Mouse (Mus musculus) forebrain, embryonic 10.5 days (tissue): ENCODE measurements at regions not wholly inside any gene's neighbourhood (a gene's known extent, or its start where the extent isn't known, plus 50 kb on each side); places are given as distances from the start of the nearest gene placed in this dataset. TPM values are rescaled to one million over a fixed set of nuclear protein-coding genes. Genes with fewer than 3 reads are reported as not detected.

ENCODE experiments used
- DNase-seq: peaks from one replicate; pipeline ENCODE4 v3.0.0-alpha.2; 2017; ENCODE audit warnings: low spot score; ENCODE audit errors: extremely low spot score
- H3K27ac ChIP-seq: fragments of 300-500 bp; sonication (generic); 2 replicates; pipeline ENCODE4 v1.5.1; 2016; ENCODE audit warnings: mild to moderate bottlenecking
- H3K27me3 ChIP-seq: fragments of 300-500 bp; sonication (generic); 2 replicates; pipeline ENCODE4 v1.6.1; 2016; ENCODE audit warnings: mild to moderate bottlenecking; ENCODE audit not compliant: poor library complexity, severe bottlenecking
- H3K36me3 ChIP-seq: fragments of 300-500 bp; sonication (generic); replicated peaks from 2 replicates; pipeline ENCODE4 v1.6.1; 2016; ENCODE audit warnings: mild to moderate bottlenecking, moderate library complexity
- H3K4me1 ChIP-seq: fragments of 300-500 bp; sonication (generic); 2 replicates; pipeline ENCODE4 v1.6.1; 2016
- H3K4me3 ChIP-seq: fragments of 300-500 bp; sonication (generic); 2 replicates; pipeline ENCODE4 v1.5.1; 2016; ENCODE audit warnings: mild to moderate bottlenecking, moderate library complexity
- H3K9me3 ChIP-seq: fragments of 300-500 bp; sonication (generic); 2 replicates; pipeline ENCODE4 v1.6.1; 2016; ENCODE audit warnings: mild to moderate bottlenecking, moderate library complexity
- WGBS: fragments of 180-500 bp; shearing (Covaris S2); methylation state at CpG from one replicate; pipeline ENCODE4 v1.1.7; 2016; 5-methylcytosine and 5-hydroxymethylcytosine counted together
- microRNA-seq: library from miRNA; unstranded; fragments of <30 nt; microRNA quantifications from one replicate; pipeline ENCODE4, GENCODE M21; 2017

DNA sequence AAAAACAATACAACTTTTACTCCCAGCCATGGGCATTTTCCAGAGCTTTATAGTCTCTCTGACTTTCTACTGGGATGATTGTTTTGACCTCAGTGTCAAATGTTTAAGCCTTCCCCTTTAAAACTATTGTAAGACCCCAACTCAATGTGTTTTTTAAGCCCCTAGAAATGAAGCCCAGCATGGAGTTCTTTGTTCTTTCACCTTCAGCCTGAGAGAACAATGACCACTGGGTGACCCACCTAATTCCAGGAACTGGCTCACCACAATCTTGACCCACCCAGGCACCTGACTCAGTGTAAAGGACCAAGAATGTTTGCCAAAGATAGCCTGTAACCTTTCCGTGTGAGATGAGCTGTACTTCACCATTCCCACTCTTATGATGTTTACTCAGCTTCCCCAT lies 121.9 kb upstream of the Slc39a10 start:
- 86% methylated on average over 1 of the region's 1 CpGs for WGBS

DNA sequence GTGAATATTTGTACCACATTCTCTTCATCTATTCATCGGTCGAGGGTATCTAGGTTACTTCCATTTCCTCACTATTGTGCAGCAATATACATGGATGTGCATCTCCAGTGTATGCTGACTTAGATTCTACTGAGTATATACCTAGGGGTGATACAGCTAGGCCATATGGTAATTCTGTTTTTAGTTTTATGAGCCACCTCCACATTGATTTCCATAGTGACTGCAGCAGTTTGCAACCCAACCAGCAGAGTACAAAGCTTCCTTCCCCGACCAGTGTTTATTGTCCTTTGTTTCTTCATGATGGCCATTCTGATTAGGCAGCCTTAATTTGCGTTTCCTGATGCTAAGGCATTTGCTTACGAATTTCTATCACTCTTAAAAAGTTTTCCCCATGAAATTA lies 111.1 kb upstream of the Slc39a10 start:
- WGBS = 87% methylated on average over 5 of the region's 5 CpGs
- Histone ChIP-seq H3K27ac (no peak overlapping the region), H3K4me3 (no peak overlapping the region), H3K4me1 (peaks cover 12% of the 10 kb centered on the region), H3K36me3 (no peaks in the 10 kb centered on the region), H3K27me3 (no peaks in the 10 kb centered on the region), H3K9me3 (no peaks in the 10 kb centered on the region)
- no peak for DNase-seq

More for the DNA sequence above, 121.9 kb upstream of the Slc39a10 start:
- 0 out of 2 replicates have a peak, but pooled peaks cover 3% of the 10 kb centered on the region for H3K9me3 ChIP-seq
- no peak overlapping the region for H3K4me3 ChIP-seq
- no peak for DNase-seq
- H3K36me3 ChIP-seq = no peaks in the 10 kb centered on the region
- H3K27me3 ChIP-seq = no peaks in the 10 kb centered on the region
- peaks cover 4% of the 10 kb centered on the region; the same call in 1 of the 2 replicates for H3K4me1 ChIP-seq
- no peak overlapping the region for H3K27ac ChIP-seq

DNA sequence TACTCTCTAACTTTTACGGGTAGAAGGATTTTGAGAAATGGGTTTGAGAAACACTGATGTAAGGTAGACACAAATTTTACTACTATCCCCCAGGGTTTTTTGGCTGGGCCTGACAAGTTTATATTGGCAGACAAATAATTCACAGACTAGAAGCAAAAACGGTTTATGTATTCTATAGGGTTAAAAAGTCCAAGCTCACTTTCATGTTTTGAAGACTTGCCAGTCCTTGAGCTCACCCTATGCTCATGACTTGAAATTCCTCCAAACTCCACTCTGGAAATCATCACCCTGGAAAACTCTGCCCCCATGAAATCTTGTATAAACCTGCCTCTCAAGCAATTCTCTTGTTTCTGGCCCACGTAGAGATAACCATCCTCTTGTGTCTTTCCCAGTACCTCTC lies 106.7 kb upstream of the Slc39a10 start:
- WGBS = 87% methylated on average over 3 of the region's 3 CpGs
- H3K4me1 ChIP-seq = no peaks in the 10 kb centered on the region
- no peaks in the 10 kb centered on the region for H3K36me3 ChIP-seq
- no peaks in the 10 kb centered on the region for H3K27me3 ChIP-seq
- no peak overlapping the region for H3K27ac ChIP-seq
- no peak overlapping the region for H3K4me3 ChIP-seq
- DNase-seq = no peak
- peaks cover 4% of the 10 kb centered on the region; the same call in 1 of the 2 replicates for H3K9me3 ChIP-seq

DNA sequence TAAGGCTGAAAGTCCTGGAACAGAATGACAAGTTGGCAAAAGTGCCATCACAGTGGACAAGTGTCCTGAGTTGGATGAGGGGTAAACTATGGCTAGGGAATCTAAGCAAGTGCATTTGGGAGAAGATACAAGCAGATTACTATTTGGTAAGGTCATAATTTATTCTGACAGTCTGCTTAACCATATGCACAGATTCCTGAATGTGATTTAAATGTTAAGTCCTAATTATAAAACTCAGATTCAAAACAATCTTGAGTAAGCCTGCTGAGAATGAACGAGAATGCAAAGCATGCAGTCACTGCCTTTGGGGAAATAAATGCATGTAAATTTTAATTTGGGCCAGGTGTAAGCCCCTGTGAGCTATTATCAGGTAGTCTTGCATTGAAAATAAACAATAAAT lies 93.3 kb upstream of the Slc39a10 start:
- H3K4me3 ChIP-seq = no peak overlapping the region
- WGBS = 74% methylated on average over 1 of the region's 1 CpGs
- no peak overlapping the region for H3K27ac ChIP-seq
- no peaks in the 10 kb centered on the region for H3K36me3 ChIP-seq
- H3K4me1 ChIP-seq = no peaks in the 10 kb centered on the region
- H3K27me3 ChIP-seq = no peaks in the 10 kb centered on the region
- no peaks in the 10 kb centered on the region for H3K9me3 ChIP-seq
- DNase-seq = no peak

DNA sequence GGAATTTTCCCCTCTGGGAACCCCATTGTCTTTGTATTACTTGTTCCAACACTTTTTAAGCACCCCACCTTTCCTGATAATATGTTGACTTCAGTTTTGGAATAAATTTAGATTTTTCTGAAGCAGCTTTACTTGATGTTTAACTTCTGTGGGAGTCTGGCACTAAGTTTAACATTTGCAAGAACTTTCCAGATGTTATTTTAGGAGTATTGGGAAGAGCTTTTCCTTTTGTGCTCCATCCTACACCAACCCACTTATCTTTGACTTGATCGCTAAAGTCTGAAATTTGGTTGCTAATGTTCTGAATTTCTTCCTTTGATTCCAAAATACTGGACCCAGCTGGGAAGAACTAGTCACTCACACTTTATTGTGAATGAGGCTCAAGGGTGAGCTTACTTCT lies 90.4 kb upstream of the Slc39a10 start:
- H3K27me3 ChIP-seq = no peaks in the 10 kb centered on the region
- no peaks in the 10 kb centered on the region for H3K4me1 ChIP-seq
- H3K27ac ChIP-seq = no peak overlapping the region
- H3K4me3 ChIP-seq = no peak overlapping the region
- 98% methylated on average over 1 of the region's 1 CpGs for WGBS
- no peaks in the 10 kb centered on the region for H3K36me3 ChIP-seq
- no peak for DNase-seq
- H3K9me3 ChIP-seq = peaks cover 17% of the 10 kb centered on the region

DNA sequence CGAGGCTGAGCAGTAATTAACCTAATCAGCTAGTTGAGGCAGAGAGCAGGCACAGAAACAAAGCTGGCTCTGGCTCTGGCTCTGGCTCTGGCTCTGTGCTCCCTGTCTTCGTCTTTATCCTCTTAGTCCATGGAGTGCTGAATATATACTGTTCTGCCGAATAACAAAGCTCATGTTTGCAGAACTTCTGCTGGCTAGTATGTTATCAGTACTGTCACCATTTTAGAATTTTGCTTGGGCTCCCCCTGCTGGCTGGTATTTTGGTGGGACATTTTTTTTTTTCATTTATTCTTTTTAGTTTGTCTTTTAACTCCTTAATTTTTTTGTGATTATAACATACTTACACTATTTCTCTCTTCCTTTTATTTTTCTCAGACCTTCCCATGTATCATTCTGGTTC lies 77.8 kb upstream of the Slc39a10 start:
- Histone ChIP-seq H3K27ac (no peak overlapping the region), H3K27me3 (no peaks in the 10 kb centered on the region), H3K4me3 (no peak overlapping the region), H3K36me3 (no peaks in the 10 kb centered on the region), H3K9me3 (no peaks in the 10 kb centered on the region), H3K4me1 (0 out of 2 replicates have a peak, but pooled peaks cover 2% of the 10 kb centered on the region)
- 71% methylated on average over 3 of the region's 3 CpGs for WGBS
- no peak for DNase-seq

DNA sequence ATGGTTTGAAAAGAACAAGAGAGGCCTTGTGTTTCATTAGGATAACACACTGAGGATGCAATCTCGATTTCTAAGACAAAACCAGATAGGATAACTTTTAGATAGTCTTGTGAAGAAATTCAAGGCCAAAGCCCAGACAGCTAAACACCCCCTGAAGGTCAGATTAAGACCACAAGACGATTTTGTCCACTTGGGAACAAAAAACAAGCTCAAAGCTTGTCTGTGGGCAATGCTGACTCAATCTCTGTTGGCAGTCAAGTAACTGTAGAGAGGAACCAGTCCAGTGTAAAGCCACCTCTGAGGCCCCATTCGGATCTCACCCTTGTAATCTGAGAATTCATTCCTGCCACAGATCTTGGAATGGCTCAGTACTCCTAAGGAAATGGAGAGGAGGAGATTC lies 75.7 kb upstream of the Slc39a10 start:
- no peaks in the 10 kb centered on the region for H3K27me3 ChIP-seq
- H3K36me3 ChIP-seq = no peaks in the 10 kb centered on the region
- DNase-seq = no peak
- 74% methylated on average over 3 of the region's 3 CpGs for WGBS
- H3K4me3 ChIP-seq = no peak overlapping the region
- H3K9me3 ChIP-seq = no peaks in the 10 kb centered on the region
- H3K27ac ChIP-seq = no peak overlapping the region
- H3K4me1 ChIP-seq = 0 out of 2 replicates have a peak, but pooled peaks cover 2% of the 10 kb centered on the region

DNA sequence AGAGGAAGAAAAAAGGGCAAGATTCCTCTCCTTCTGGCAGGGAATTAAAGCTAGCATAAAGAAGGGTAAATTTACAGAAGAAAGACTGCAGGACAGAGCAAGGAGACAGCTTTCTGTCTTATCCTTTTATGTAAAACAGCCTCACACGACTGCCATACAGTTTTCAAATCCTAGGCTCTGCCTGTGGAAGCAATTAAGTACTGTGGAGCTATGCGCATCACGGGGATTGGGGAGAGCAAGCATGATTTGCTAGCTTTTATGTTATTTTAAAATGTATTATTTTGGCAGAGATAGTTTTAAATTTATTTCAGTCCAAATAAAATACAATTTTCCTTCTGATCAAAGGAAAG lies 74.2 kb upstream of the Slc39a10 start:
- Histone ChIP-seq H3K4me1 (0 out of 2 replicates have a peak, but pooled peaks cover 2% of the 10 kb centered on the region), H3K27ac (no peak overlapping the region), H3K36me3 (no peaks in the 10 kb centered on the region), H3K27me3 (no peaks in the 10 kb centered on the region), H3K9me3 (no peaks in the 10 kb centered on the region), H3K4me3 (no peak overlapping the region)
- 65% methylated on average over 3 of the region's 3 CpGs for WGBS
- no peak for DNase-seq

DNA sequence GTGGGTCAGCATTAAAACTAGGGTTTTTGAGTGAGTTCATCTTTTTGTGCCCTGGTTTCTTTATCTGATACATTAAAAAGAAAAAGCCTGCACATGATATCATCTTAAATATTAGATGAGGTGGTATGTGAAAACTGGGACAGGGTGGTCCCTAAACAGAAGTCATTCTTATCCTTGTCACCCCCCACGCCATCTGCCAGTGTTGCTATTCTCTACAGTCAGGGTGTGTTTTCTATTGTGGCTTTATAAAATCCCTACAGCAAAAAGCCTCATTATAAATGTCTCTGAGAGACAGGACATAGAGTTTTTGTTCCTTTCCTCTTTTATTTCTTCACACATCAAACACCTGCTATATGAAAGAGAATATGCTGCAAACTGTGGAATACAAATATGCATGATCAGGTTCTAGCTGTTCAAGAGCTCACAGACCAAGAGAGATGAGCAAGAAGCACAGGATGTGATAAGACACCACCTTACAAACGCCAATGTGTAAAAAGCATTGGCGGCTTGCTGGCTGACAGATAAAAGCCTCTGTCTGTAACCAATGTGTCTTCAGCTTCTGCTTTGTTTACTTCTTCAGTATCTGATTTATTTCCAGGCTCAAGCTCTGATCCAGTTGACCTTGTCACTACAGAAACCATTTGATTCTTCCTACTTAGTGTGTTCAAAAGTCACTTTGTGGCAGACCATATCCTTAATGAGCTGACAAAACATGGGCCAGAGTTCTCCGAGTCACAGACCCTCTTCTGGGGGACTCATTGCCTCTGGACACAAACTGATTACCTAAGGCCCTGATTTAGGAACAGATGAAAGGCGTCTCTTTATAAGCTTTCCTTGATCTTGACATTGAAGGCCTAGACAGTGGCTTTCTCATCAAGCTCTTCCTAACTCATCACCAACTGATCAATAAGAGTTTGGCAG lies 73.6 kb upstream of the Slc39a10 start:
- H3K4me1 ChIP-seq = 0 out of 2 replicates have a peak, but pooled peaks cover 2% of the 10 kb centered on the region
- H3K27ac ChIP-seq = no peak overlapping the region
- no peaks in the 10 kb centered on the region for H3K36me3 ChIP-seq
- H3K4me3 ChIP-seq = no peak overlapping the region
- no peaks in the 10 kb centered on the region for H3K9me3 ChIP-seq
- no peak for DNase-seq
- no peaks in the 10 kb centered on the region for H3K27me3 ChIP-seq
- 74% methylated on average over 5 of the region's 5 CpGs for WGBS

DNA sequence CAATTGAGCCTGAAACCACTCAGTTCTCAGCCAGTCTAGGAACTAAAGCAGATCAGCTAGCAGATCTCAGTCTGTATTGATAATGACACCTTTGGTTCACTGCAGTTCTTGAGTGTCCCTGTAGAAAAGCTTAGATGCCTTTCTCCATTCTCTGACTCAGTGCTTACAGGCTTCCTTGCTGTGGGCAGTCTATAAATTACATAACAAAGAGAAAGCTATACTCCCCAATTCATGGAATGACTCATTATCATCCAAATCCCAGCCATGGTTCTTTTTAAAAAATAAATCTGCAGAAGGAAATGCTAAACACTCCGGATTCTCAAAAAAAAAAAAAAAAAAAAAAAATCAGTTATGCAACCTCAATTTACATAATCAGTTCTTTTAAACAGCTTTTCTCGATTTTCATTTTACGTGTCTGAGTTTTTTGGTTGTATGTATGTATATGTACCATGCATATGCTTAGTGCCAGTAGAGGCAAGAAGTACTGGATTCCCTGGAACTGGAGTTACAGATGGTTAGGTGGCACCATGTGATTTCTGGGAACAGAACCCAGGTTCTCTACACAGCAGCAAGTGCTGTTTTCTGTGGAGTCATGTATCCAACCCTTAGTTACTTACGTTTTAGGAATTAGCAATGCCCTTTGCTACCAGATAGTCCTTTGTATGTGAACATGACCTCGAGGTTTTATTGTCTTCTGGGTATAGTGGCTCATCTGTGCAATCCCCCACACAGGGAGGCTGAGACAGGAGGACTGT lies 71.5 kb upstream of the Slc39a10 start:
- Histone ChIP-seq H3K4me3 (no peak overlapping the region), H3K9me3 (no peaks in the 10 kb centered on the region), H3K4me1 (0 out of 2 replicates have a peak, but pooled peaks cover 2% of the 10 kb centered on the region), H3K27ac (no peak overlapping the region), H3K36me3 (no peaks in the 10 kb centered on the region), H3K27me3 (no peaks in the 10 kb centered on the region)
- DNase-seq = no peak
- WGBS = 89% methylated on average over 5 of the region's 5 CpGs

Small RNA genes in the stretch of these regions (microRNA-seq; reads per million reads assigned to microRNA genes)
- not detected for gene Mir6350
